ENCODE assay signal across 28 mouse cellular contexts in genomic region chr17:31867061-31867460, GRCm38 (mm10). TPM values are rescaled to one million over a fixed set of nuclear protein-coding genes. Genes with fewer than 3 reads are reported as not detected.
DNase-seq lines count a peak whose midpoint lies in the region; TF ChIP-seq lines count a peak whose summit lies in the region.
"Had no signal": no experiment of that assay in that cellular context is flagged by ENCODE, and none has a peak within 500 bp of the region (broad histone marks: within the 10 kb centered on the region; RNA-seq: fewer than 3 reads in every experiment).

No protein-coding gene starts in this region.

- WGBS in lung, adult 2 months, result 97% methylated on average over 7 of the region's 7 CpGs

- H3K4me3 ChIP-seq in lung, adult 2 months (replicated peaks; ENCODE audit: extremely low read depth, low read depth, low read length), result no peak overlapping the region
- H3K4me3 ChIP-seq: embryonic facial prominence, embryonic 13.5 days; forebrain, embryonic 10.5 days; heart, embryonic 13.5 days; hindbrain, embryonic 10.5 days; hindbrain, embryonic 15.5 days; limb, embryonic 10.5 days; limb, embryonic 15.5 days; liver, embryonic 13.5 days; stomach, embryonic 15.5 days had no signal

- TF ChIP-seq CTCF in lung, adult 2 months (IDR thresholded peaks at IDR 0.05; ENCODE audit: insufficient read depth, low read length), result no peak

- H3K4me1 ChIP-seq in lung, adult 2 months (ENCODE audit: control insufficient read depth, insufficient read depth, low read length), result 0 out of 2 replicates have a peak, but pooled peaks cover under 1% of the 10 kb centered on the region
- H3K4me1 ChIP-seq: hindbrain, embryonic 15.5 days had no signal

- intact Hi-C loops in gastrocnemius, postnatal 14 days (cut with DNase I; ENCODE audit: low total_unique reads), result no loop called here

- peak; percentile 0 for DNase-seq in adrenal gland, adult 8-10 months
- no peak for DNase-seq in adrenal gland, postnatal 4 days (ENCODE audit: low spot score in 2 of 2)
- DNase-seq in gastrocnemius, postnatal 14 days, result peak; percentile 2
- DNase-seq in gastrocnemius, adult 18-20 months (ENCODE audit: low spot score), result no peak
- DNase-seq in lung, adult 2 months, result peak; percentile 1
- no peak for DNase-seq in lung, postnatal 25 days (ENCODE audit: low spot score)
- peak; percentile 1 for DNase-seq in urinary bladder, postnatal 10 days (ENCODE audit: low spot score)
- no peak for DNase-seq in urinary bladder, adult 18-20 months (ENCODE audit: low spot score in 2 of 2)
- DNase-seq: adrenal gland, adult 2 months; cerebellum, adult 18-20 months; forebrain, postnatal 0 days; heart, adult 18-20 months; heart, postnatal 10 days; kidney, adult 11 months; layer of hippocampus, postnatal 36 days; liver, embryonic 13.5 days; lung, postnatal 10 days; midbrain, embryonic 14.5 days; right cerebral cortex, postnatal 25 days; thymus, adult 18-20 months had no signal

- TF ChIP-seq POLR2A in lung, adult 2 months (IDR thresholded peaks at IDR 0.05; ENCODE audit: borderline replicate concordance, extremely low read depth, low read depth, low read length), result no peak

RNA-seq across cellular contexts. Expression of gene Sik1, which starts 11.5 kb away (rescaled TPM):
- total RNA-seq in adrenal gland, adult 8-10 months (2022), result 100 to 1,000 TPM in 1 of 4 experiments, 10 to 100 TPM in 2, 1 to 10 TPM in 1; 8.6 to 127 (median 15.7) TPM
- total RNA-seq in adrenal gland, postnatal 4 days (2021), result 10 to 100 TPM; 27.1 to 28.0 TPM
- 10 to 100 TPM; 18.1 to 18.6 TPM for total RNA-seq in gastrocnemius, postnatal 14 days (2021)
- 10 to 100 TPM; 23.5 to 27.8 TPM for total RNA-seq in gastrocnemius, adult 18-20 months (2021)
- 60.5 and 87.9 TPM in 2 replicates for polyA plus RNA-seq in lung, adult 2 months (2012; rRNA removed)

Comparison
In these comparisons a context has a peak if more than half of its experiments do, and no peak if none do; other contexts are left out.
1. DNase-seq: peak in adrenal gland, adult 8-10 months (single experiment), gastrocnemius, postnatal 14 days (single experiment), lung, adult 2 months (single experiment) and urinary bladder, postnatal 10 days (single experiment); none in adrenal gland, postnatal 4 days (0 of 2), gastrocnemius, adult 18-20 months (single experiment), lung, postnatal 25 days (single experiment) and urinary bladder, adult 18-20 months (0 of 2).